Mouse (Mus musculus) liver, embryonic 14.5 days (tissue): ENCODE measurements around the gene Negr1. TPM values are rescaled to one million over a fixed set of nuclear protein-coding genes. Genes with fewer than 3 reads are reported as not detected.

Experiments used
- ATAC-seq: fragments of 200-750 bp; cut with Nextera tagmentation; 2 replicates; pipeline ENCODE4 v1.8.0; 2017; ENCODE audit warnings: moderate number of reproducible peaks, mild to moderate bottlenecking, moderate library complexity; ENCODE audit not compliant: insufficient read depth
- DNase-seq, 3 experiments: peaks; one replicate each; pipeline ENCODE4 v3.0.0-alpha.2; 2012 to 2013; ENCODE audit warnings: low read depth in 3 of 3, low spot score in 3 of 3
- H3K27ac ChIP-seq: fragments of 300-500 bp; sonication (generic); 2 replicates; pipeline ENCODE4 v1.5.1; 2014; ENCODE audit warnings: moderate library complexity, mild to moderate bottlenecking, control low read depth, inconsistent platforms
- H3K27me3 ChIP-seq: fragments of 300-500 bp; sonication (generic); 2 replicates; pipeline ENCODE4 v1.6.1; 2014; ENCODE audit warnings: mild to moderate bottlenecking, low read length, moderate library complexity; ENCODE audit not compliant: control insufficient read depth, insufficient read depth
- H3K36me3 ChIP-seq: fragments of 300-500 bp; sonication (generic); replicated peaks from 2 replicates; pipeline ENCODE4 v1.6.1; 2014; ENCODE audit warnings: low read depth; ENCODE audit not compliant: control insufficient read depth, insufficient read depth
- H3K4me1 ChIP-seq, 2 experiments: fragments of 200-500 bp in 1 of 2; fragments of 300-500 bp in 1 of 2; sonication (generic) in 1 of 2; replicated peaks; 2 replicates each; pipeline ENCODE4 v1.6.1; 2012 to 2014; ENCODE audit warnings: antibody characterized with exemption in 1 of 2, inconsistent platforms in 1 of 2, low read length in 1 of 2; ENCODE audit not compliant: control insufficient read depth in 2 of 2, insufficient read depth in 2 of 2
- H3K4me2 ChIP-seq: fragments of 300-500 bp; sonication (generic); 2 replicates; pipeline ENCODE4 v1.6.1; 2014; ENCODE audit warnings: low read depth, mild to moderate bottlenecking, control low read depth, moderate library complexity
- H3K4me3 ChIP-seq, 2 experiments: fragments of 200-500 bp in 1 of 2; fragments of 300-500 bp in 1 of 2; sonication (generic) in 1 of 2; 2 replicates each; pipeline ENCODE4 v1.5.1; 2012 to 2014; ENCODE audit warnings: low read depth in 2 of 2, low read length in 2 of 2, mild to moderate bottlenecking in 2 of 2, control low read depth in 1 of 2, inconsistent platforms in 1 of 2, moderate library complexity in 1 of 2; ENCODE audit not compliant: insufficient read depth in 1 of 2
- H3K9ac ChIP-seq: fragments of 300-500 bp; sonication (generic); replicated peaks from 2 replicates; pipeline ENCODE4 v1.6.1; 2014; ENCODE audit warnings: mild to moderate bottlenecking, control low read depth, moderate library complexity
- H3K9me3 ChIP-seq: fragments of 300-500 bp; sonication (generic); 2 replicates; pipeline ENCODE4 v1.6.1; 2016; ENCODE audit warnings: low read length, mixed read lengths; ENCODE audit not compliant: control insufficient read depth
- CTCF ChIP-seq: IDR thresholded peaks from 2 replicates; pipeline ENCODE4 v1.5.1; 2016; ENCODE audit warnings: antibody characterized with exemption, low read depth, control low read depth
- EP300 ChIP-seq: IDR thresholded peaks from 2 replicates; pipeline ENCODE4 v1.6.1; 2016; ENCODE audit warnings: antibody characterized with exemption, low read depth
- WGBS: fragments of 180-500 bp; shearing (Covaris S2); extraction: QIAGEN DNeasy Blood & Tissue Kit; methylation state at CpG from one replicate; pipeline ENCODE4 v1.1.7; 2014; ENCODE audit not compliant: insufficient replicate concordance; 5-methylcytosine and 5-hydroxymethylcytosine counted together
- polyA plus RNA-seq, 2 experiments: library from polyadenylated mRNA; depleted of rRNA in 1 of 2; stranded (reverse) in 1 of 2; unstranded in 1 of 2; fragments of >200 nt; fragmentation: Nextera tagmentation in 1 of 2; extraction: Ambion mirVana in 1 of 2; gene quantifications; 2 replicates each; pipeline versions ENCODE4 v1.2.1 to v1.2.3; 2012 to 2014

Negr1 gene
- polyA plus RNA-seq, 2 experiments: 0.03 TPM; not detected in 1

GRCm38 (mm10) chr3:156573465-156573864 lies 11.9 kb downstream of the Negr1 start:
- no peak for ATAC-seq
- Histone ChIP-seq H3K4me1 (no peaks in the 10 kb centered on the region), H3K9ac (no peak overlapping the region), H3K4me3 (no peak overlapping the region), H3K36me3 (no peaks in the 10 kb centered on the region), H3K27me3 (no peaks in the 10 kb centered on the region), H3K4me2 (no peak overlapping the region), H3K27ac (no peak overlapping the region), H3K9me3 (no peaks in the 10 kb centered on the region)
- TF ChIP-seq EP300 (no peak), CTCF (no peak)
- WGBS: 20% methylated on average over 2 of the region's 2 CpGs
- DNase-seq: no peak

DNA sequence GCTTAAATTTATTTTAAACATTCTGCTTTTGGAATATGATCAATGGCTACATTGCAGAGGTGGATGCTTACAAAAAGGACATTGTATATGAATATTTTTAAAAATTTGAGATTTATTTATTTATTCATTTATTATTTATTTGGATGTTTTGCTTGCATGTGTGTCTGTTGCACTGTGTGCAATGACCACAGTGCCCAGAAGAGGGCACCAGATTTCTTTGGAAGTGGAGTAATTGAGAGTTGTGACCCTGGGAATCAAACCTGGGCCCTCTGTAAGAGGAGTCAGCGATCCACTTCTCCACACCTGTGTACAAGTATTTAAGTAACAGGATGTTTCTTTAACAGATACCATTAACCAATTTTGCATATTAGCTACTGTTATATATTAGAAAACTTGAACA lies 14.7 kb downstream of the Negr1 start:
- DNase-seq (no peak), ATAC-seq (no peak)
- Histone ChIP-seq H3K9me3 (no peaks in the 10 kb centered on the region), H3K4me1 (no peaks in the 10 kb centered on the region), H3K4me3 (no peak overlapping the region), H3K4me2 (no peak overlapping the region), H3K36me3 (no peaks in the 10 kb centered on the region), H3K27ac (no peak overlapping the region), H3K27me3 (no peaks in the 10 kb centered on the region), H3K9ac (no peak overlapping the region)
- 67% methylated on average over 1 of the region's 1 CpGs for WGBS
- TF ChIP-seq CTCF (no peak), EP300 (no peak)

- Histone ChIP-seq H3K9ac (no peak overlapping the region), H3K27ac (no peak overlapping the region), H3K4me2 (no peak overlapping the region), H3K36me3 (no peaks in the 10 kb centered on the region), H3K4me3 (no peak overlapping the region), H3K27me3 (no peaks in the 10 kb centered on the region), H3K4me1 (no peaks in the 10 kb centered on the region), H3K9me3 (no peaks in the 10 kb centered on the region)
- WGBS: 62% methylated on average over 4 of the region's 4 CpGs
- ATAC-seq (no peak), DNase-seq (no peak)
- no peak for TF ChIP-seq EP300
- no peak for TF ChIP-seq CTCF
Observed at GRCm38 (mm10) chr3:156590612-156591011, 29.0 kb downstream of the Negr1 start.

GRCm38 (mm10) chr3:156591125-156591524 lies 29.5 kb downstream of the Negr1 start:
- Histone ChIP-seq H3K9me3 (no peaks in the 10 kb centered on the region), H3K4me3 (no peak overlapping the region), H3K4me2 (no peak overlapping the region), H3K36me3 (no peaks in the 10 kb centered on the region), H3K9ac (no peak overlapping the region), H3K27me3 (no peaks in the 10 kb centered on the region), H3K4me1 (no peaks in the 10 kb centered on the region), H3K27ac (no peak overlapping the region)
- no peak for DNase-seq
- TF ChIP-seq EP300 (no peak), CTCF (no peak)
- 42% methylated on average over 2 of the region's 2 CpGs for WGBS
- ATAC-seq: no peak

GRCm38 (mm10) chr3:156606846-156607245 lies 45.3 kb downstream of the Negr1 start:
- WGBS: 55% methylated on average over 3 of the region's 3 CpGs

More at GRCm38 (mm10) chr3:156606846-156607245, 45.3 kb downstream of the Negr1 start:
- Histone ChIP-seq H3K9ac (no peak overlapping the region), H3K4me1 (no peaks in the 10 kb centered on the region), H3K4me2 (no peak overlapping the region), H3K36me3 (no peaks in the 10 kb centered on the region), H3K9me3 (no peaks in the 10 kb centered on the region), H3K4me3 (no peak overlapping the region), H3K27me3 (no peaks in the 10 kb centered on the region), H3K27ac (no peak overlapping the region)
- DNase-seq: no peak
- ATAC-seq: no peak
- TF ChIP-seq EP300 (no peak), CTCF (no peak)
